Mouse (Mus musculus) C2C12 (cell line): ENCODE results near the gene Cnksr3. TPM values are rescaled to one million over a fixed set of nuclear protein-coding genes. Genes with fewer than 3 reads are reported as not detected.

Experiments
- H3K27me3 ChIP-seq: one replicate; pipeline ENCODE4 v1.6.1; 2011; ENCODE audit not compliant: control insufficient read depth, insufficient read depth, insufficient read length
- H3K36me3 ChIP-seq: one replicate; pipeline ENCODE4 v1.6.1; 2011; ENCODE audit not compliant: control insufficient read depth, insufficient read depth
- H3K4me3 ChIP-seq: one replicate; pipeline ENCODE4 v1.5.1; 2011; ENCODE audit warnings: mild to moderate bottlenecking, control low read depth; ENCODE audit not compliant: poor library complexity, insufficient read depth, severe bottlenecking
- H3K79me2 ChIP-seq: one replicate; pipeline ENCODE4 v1.6.1; 2011; ENCODE audit not compliant: control insufficient read depth, insufficient read depth
- H3K79me3 ChIP-seq: one replicate; pipeline ENCODE4 v1.6.1; 2011; ENCODE audit warnings: low read depth, control low read depth
- H3ac ChIP-seq: one replicate; pipeline ENCODE3; 2011; ENCODE audit warnings: low read depth; ENCODE audit not compliant: control insufficient read depth, insufficient read length
- CEBPB ChIP-seq: IDR thresholded peaks from one replicate; pipeline ENCODE4 v1.6.1; 2011; ENCODE audit warnings: low read depth, mild to moderate bottlenecking, control low read depth, moderate library complexity
- CTCF ChIP-seq: IDR thresholded peaks from one replicate; pipeline ENCODE4 v1.5.1; 2011; ENCODE audit not compliant: control insufficient read depth, insufficient read depth, insufficient read length
- FOSL1 ChIP-seq: IDR thresholded peaks from one replicate; pipeline ENCODE4 v1.8.0; 2011; ENCODE audit warnings: mild to moderate bottlenecking, low read length; ENCODE audit not compliant: poor library complexity, insufficient read depth, severe bottlenecking
- MAX ChIP-seq: IDR thresholded peaks from one replicate; pipeline ENCODE4 v1.6.1; 2011; ENCODE audit warnings: mild to moderate bottlenecking, control low read depth
- MYOD1 ChIP-seq: IDR thresholded peaks from one replicate; pipeline ENCODE4 v1.6.1; 2011; ENCODE audit warnings: low read depth; ENCODE audit not compliant: control insufficient read depth, insufficient read length
- MYOG ChIP-seq: IDR thresholded peaks from one replicate; pipeline ENCODE4 v1.6.1; 2011; ENCODE audit not compliant: control insufficient read depth, insufficient read length; ENCODE audit errors: extremely low read depth
- USF1 ChIP-seq: IDR thresholded peaks from one replicate; pipeline ENCODE4 v1.6.1; 2011; ENCODE audit warnings: low read depth, mild to moderate bottlenecking, control low read depth, moderate library complexity
- polyA plus RNA-seq: library from polyadenylated mRNA; unstranded; fragments of >200 nt; fragmentation: generic; extraction: Trizol; gene quantifications from one replicate; pipeline ENCODE4 v1.2.1, GENCODE M21; 2012; ENCODE audit warnings: missing spikeins

The Cnksr3 gene
- polyA plus RNA-seq, 1 experiment = 15.1 TPM

- Histone ChIP-seq H3K36me3 (peaks cover 18% of the 10 kb centered on the region), H3K79me3 (peaks cover 62% of the 10 kb centered on the region), H3ac (peak overlapping the region; percentile 53), H3K4me3 (peak overlapping the region; percentile 80), H3K27me3 (no peaks in the 10 kb centered on the region), H3K79me2 (peaks cover 71% of the 10 kb centered on the region)
- TF ChIP-seq MYOD1 = no peak
- no peak for TF ChIP-seq USF1
- no peak for TF ChIP-seq MYOG
- TF ChIP-seq CEBPB = no peak
- TF ChIP-seq MAX = no peak
- no peak for TF ChIP-seq FOSL1
- TF ChIP-seq CTCF = no peak
Measured at GRCm38 (mm10) chr10:7209691-7210455, 2.2 kb downstream of the Cnksr3 start.

- H3K27me3 ChIP-seq = no peaks in the 10 kb centered on the region
- no peak overlapping the region for H3K4me3 ChIP-seq
- H3K79me2 ChIP-seq = peaks cover 80% of the 10 kb centered on the region
- TF ChIP-seq FOSL1 = no peak
- TF ChIP-seq MYOG = no peak
- no peak for TF ChIP-seq MAX
- no peak for TF ChIP-seq USF1
- TF ChIP-seq CTCF = no peak
- no peak for TF ChIP-seq MYOD1
- no peak for TF ChIP-seq CEBPB
- no peak overlapping the region for H3ac ChIP-seq
- H3K36me3 ChIP-seq = peaks cover 18% of the 10 kb centered on the region
- peaks cover 70% of the 10 kb centered on the region for H3K79me3 ChIP-seq
Measured at GRCm38 (mm10) chr10:7208859-7209441, 3.1 kb downstream of the Cnksr3 start.

- H3K79me3 ChIP-seq = peaks cover 80% of the 10 kb centered on the region
- H3K36me3 ChIP-seq = peaks cover 21% of the 10 kb centered on the region
- no peak overlapping the region for H3ac ChIP-seq
- H3K27me3 ChIP-seq = no peaks in the 10 kb centered on the region
- peaks cover 97% of the 10 kb centered on the region for H3K79me2 ChIP-seq
- TF ChIP-seq MAX (no peak), USF1 (no peak), MYOD1 (no peak), CEBPB (no peak)
- H3K4me3 ChIP-seq = no peak overlapping the region
Measured at GRCm38 (mm10) chr10:7207301-7207700, 4.7 kb downstream of the Cnksr3 start.

GRCm38 (mm10) chr10:7206571-7206970, 5.5 kb downstream of the Cnksr3 start:
- peaks cover 21% of the 10 kb centered on the region for H3K36me3 ChIP-seq
- TF ChIP-seq USF1 = no peak
- no peak for TF ChIP-seq CTCF
- no peak for TF ChIP-seq FOSL1
- no peak for TF ChIP-seq MYOD1
- no peak for TF ChIP-seq CEBPB
- TF ChIP-seq MAX = no peak
- no peak for TF ChIP-seq MYOG
- no peak overlapping the region for H3ac ChIP-seq
- peaks cover 82% of the 10 kb centered on the region for H3K79me3 ChIP-seq
- H3K27me3 ChIP-seq = no peaks in the 10 kb centered on the region
- no peak overlapping the region for H3K4me3 ChIP-seq
- peaks cover 98% of the 10 kb centered on the region for H3K79me2 ChIP-seq

- H3K79me2 ChIP-seq = peaks cover 98% of the 10 kb centered on the region
- TF ChIP-seq MYOG (no peak), CTCF (no peak), FOSL1 (no peak), USF1 (no peak), MYOD1 (no peak), CEBPB (no peak), MAX (no peak)
- H3K4me3 ChIP-seq = no peak overlapping the region
- no peaks in the 10 kb centered on the region for H3K27me3 ChIP-seq
- H3K79me3 ChIP-seq = peaks cover 84% of the 10 kb centered on the region
- no peak overlapping the region for H3ac ChIP-seq
- peaks cover 21% of the 10 kb centered on the region for H3K36me3 ChIP-seq
Measured at GRCm38 (mm10) chr10:7205576-7205975, 6.5 kb downstream of the Cnksr3 start.
